Mouse (Mus musculus) bone marrow, adult 2 months (tissue): ENCODE data around the gene Smyd2. TPM values are rescaled to one million over a fixed set of nuclear protein-coding genes. Genes with fewer than 3 reads are reported as not detected.

ENCODE experiments used
- H3K27ac ChIP-seq: fragments of 200-500 bp; 2 replicates; pipeline ENCODE4 v1.5.1; 2012; ENCODE audit warnings: low read depth, mild to moderate bottlenecking, control low read depth, inconsistent platforms, low read length; ENCODE audit not compliant: control insufficient read depth, poor library complexity, insufficient read depth
- H3K4me1 ChIP-seq: fragments of 200-500 bp; 2 replicates; pipeline ENCODE4 v1.6.1; 2011; ENCODE audit warnings: low read length; ENCODE audit not compliant: control insufficient read depth, insufficient read depth
- H3K4me3 ChIP-seq: fragments of 200-500 bp; replicated peaks from 2 replicates; pipeline ENCODE3; 2011; ENCODE audit warnings: mild to moderate bottlenecking, low read depth, low read length, control low read depth; ENCODE audit not compliant: control insufficient read depth
- CTCF ChIP-seq: fragments of 200-500 bp; IDR thresholded peaks from 2 replicates; pipeline ENCODE4 v1.5.1; 2011; ENCODE audit warnings: low read length, control low read depth; ENCODE audit not compliant: control insufficient read depth, insufficient read depth
- POLR2A ChIP-seq: fragments of 200-500 bp; IDR thresholded peaks from 2 replicates; pipeline ENCODE4 v1.6.1; 2011; ENCODE audit warnings: low read depth, mild to moderate bottlenecking, control low read depth, low read length, borderline replicate concordance; ENCODE audit not compliant: control insufficient read depth
- WGBS: fragments of 180-500 bp; shearing (Covaris S2); methylation state at CpG from one replicate; pipeline ENCODE4 v1.1.7; 2018; 5-methylcytosine and 5-hydroxymethylcytosine counted together
- polyA plus RNA-seq: library from polyadenylated mRNA; stranded (reverse); fragments of >200 nt; gene quantifications from 2 replicates; pipeline ENCODE4 v1.2.4, GENCODE M21; 2011; ENCODE audit warnings: low replicate concordance; ENCODE audit not compliant: missing spikeins, insufficient read depth, insufficient read length

The Smyd2 gene
- polyA plus RNA-seq, 1 experiment = 30.0 TPM

- no peak for TF ChIP-seq CTCF
- TF ChIP-seq POLR2A = no peak
- H3K4me3 ChIP-seq = no peak overlapping the region
- WGBS = 64% methylated on average over 4 of the region's 4 CpGs
- H3K4me1 ChIP-seq = peaks cover 1% of the 10 kb centered on the region; the same call in 1 of the 2 replicates
- H3K27ac ChIP-seq = no peak overlapping the region
Measured at GRCm38 (mm10) chr1:189872050-189872449, 50.1 kb downstream of the Smyd2 start.

DNA sequence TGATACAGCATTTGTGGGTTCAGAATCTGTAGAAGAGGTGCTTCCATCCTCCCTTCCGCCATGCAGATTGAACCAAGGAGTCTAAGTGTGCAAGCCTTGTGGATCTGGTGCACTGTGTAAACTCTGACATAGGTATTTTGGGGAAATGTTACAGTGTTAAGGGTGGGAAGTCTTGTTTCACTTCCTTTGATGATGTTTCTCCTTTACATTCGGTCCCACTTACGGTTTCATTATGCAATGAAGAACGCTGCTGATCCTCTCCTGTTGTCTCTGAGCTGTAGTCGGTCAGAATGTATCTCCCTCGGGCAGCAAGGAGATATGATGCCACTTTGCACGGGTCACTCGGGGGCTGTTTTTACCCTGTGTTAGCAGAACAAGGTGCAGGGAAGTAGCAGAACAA lies 50.5 kb downstream of the Smyd2 start:
- Histone ChIP-seq H3K4me3 (no peak overlapping the region), H3K27ac (no peak overlapping the region), H3K4me1 (peaks cover 1% of the 10 kb centered on the region; the same call in 1 of the 2 replicates)
- TF ChIP-seq CTCF (no peak), POLR2A (no peak)
- 61% methylated on average over 8 of the region's 8 CpGs for WGBS

- H3K27ac ChIP-seq = no peak overlapping the region
- H3K4me3 ChIP-seq = no peak overlapping the region
- TF ChIP-seq POLR2A (no peak), CTCF (peak; percentile 30; the same call in 1 of the 2 replicates)
- WGBS = 67% methylated on average over 8 of the region's 8 CpGs
- H3K4me1 ChIP-seq = peaks cover 1% of the 10 kb centered on the region; the same call in 1 of the 2 replicates
Measured at GRCm38 (mm10) chr1:189870539-189870938, 51.6 kb downstream of the Smyd2 start.

DNA sequence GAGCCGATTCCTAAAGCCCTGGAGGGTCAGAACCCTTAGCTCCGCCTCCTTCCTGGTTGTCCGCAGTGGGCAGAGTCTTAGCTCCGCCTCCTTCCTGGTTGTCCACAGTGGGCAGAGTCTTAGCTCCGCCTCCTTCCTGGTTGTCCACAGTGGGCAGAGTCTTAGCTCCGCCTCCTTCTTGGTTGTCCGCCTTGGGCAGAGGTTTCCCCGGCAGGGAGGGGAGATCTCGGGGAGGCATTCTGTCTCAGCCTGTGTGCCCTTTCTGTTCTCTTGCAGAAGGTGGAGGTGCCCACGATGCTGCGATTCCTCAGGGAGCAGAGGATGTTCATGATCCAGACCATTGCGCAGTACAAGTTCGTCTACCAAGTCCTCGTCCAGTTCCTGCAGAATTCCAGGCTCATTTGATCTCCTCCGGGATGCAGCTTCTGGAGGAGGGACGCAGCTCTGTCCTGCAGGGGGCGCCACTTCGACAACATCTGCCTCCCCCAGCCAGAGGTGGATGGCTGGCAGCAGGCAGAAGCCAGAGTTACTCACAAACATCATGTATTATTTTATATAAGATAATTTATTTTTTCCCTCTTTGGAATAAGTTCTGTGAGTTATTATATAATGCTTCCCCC lies 52.4 kb downstream of the Smyd2 start:
- Histone ChIP-seq H3K4me3 (no peak overlapping the region), H3K27ac (no peak overlapping the region), H3K4me1 (peaks cover 1% of the 10 kb centered on the region; the same call in 1 of the 2 replicates)
- TF ChIP-seq CTCF (0 out of 2 replicates have a peak, but pooled peaks have one; percentile 24), POLR2A (no peak)
- 81% methylated on average over 18 of the region's 18 CpGs for WGBS

GRCm38 (mm10) chr1:189868036-189868435 lies 54.1 kb downstream of the Smyd2 start:
- Histone ChIP-seq H3K4me3 (no peak overlapping the region), H3K27ac (no peak overlapping the region), H3K4me1 (peaks cover 1% of the 10 kb centered on the region; the same call in 1 of the 2 replicates)
- no peak for TF ChIP-seq POLR2A
- TF ChIP-seq CTCF = no peak
- WGBS = 68% methylated on average over 10 of the region's 10 CpGs

- H3K4me1 ChIP-seq = peaks cover 1% of the 10 kb centered on the region; the same call in 1 of the 2 replicates
- H3K4me3 ChIP-seq = no peak overlapping the region
- no peak overlapping the region for H3K27ac ChIP-seq
- WGBS = 26% methylated on average over 9 of the region's 9 CpGs
- TF ChIP-seq POLR2A (no peak), CTCF (no peak)
Measured at GRCm38 (mm10) chr1:189867497-189867896, 54.7 kb downstream of the Smyd2 start.

- WGBS = 25% methylated on average over 5 of the region's 5 CpGs
- H3K4me1 ChIP-seq = peaks cover 1% of the 10 kb centered on the region; the same call in 1 of the 2 replicates
- H3K27ac ChIP-seq = no peak overlapping the region
- no peak overlapping the region for H3K4me3 ChIP-seq
- no peak for TF ChIP-seq CTCF
- TF ChIP-seq POLR2A = no peak
Measured at GRCm38 (mm10) chr1:189867034-189867433, 55.1 kb downstream of the Smyd2 start.

DNA sequence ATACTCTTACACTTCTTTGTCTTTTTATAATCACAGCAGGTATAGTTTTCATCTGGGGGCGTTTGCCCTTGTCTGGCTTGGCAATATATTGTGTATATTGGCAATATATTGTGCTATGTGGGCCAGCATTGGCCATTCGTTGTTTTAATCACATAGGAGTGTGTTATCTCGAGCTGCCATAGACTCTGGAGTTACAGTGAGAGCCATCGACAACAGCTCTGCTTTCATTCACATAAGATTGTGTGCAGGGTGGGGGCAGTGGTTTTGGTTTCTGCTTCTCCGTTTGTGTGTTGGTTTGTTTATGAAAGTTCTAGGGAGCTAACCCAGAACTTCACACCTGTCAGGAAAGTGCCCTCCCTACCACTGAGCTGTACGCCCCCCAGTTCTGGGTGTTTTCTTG lies 55.5 kb downstream of the Smyd2 start:
- Histone ChIP-seq H3K27ac (no peak overlapping the region), H3K4me3 (no peak overlapping the region), H3K4me1 (peaks cover 1% of the 10 kb centered on the region; the same call in 1 of the 2 replicates)
- TF ChIP-seq CTCF (no peak), POLR2A (no peak)
- WGBS = 55% methylated on average over 6 of the region's 6 CpGs
